Mouse (Mus musculus) Patski (cell line): Measurements from ENCODE around the gene Fbxo28. TPM values are rescaled to one million over a fixed set of nuclear protein-coding genes. Genes with fewer than 3 reads are reported as not detected.

Source experiments
- ATAC-seq: fragments of 100-300 bp; one replicate; pipeline ENCODE4 v1.8.0; 2021
- CTCF ChIA-PET: fragments of 350-600 bp; sonication (Branson Sonifier 250); formaldehyde crosslinking; loops from one replicate; lab custom pipeline; 2022; ENCODE audit warnings: inconsistent platforms; lab: Charles Lee
- POLR2A ChIA-PET: fragments of 350-600 bp; sonication (Branson Sonifier 250); formaldehyde crosslinking; loops from one replicate; lab custom pipeline; 2022; ENCODE audit warnings: antibody characterized with exemption, inconsistent platforms; lab: Charles Lee
- DNase-seq: peaks from one replicate; pipeline ENCODE4 v3.0.0-alpha.2; 2011; ENCODE audit warnings: low read depth, low spot score
- H3K27me3 ChIP-seq: fragments of 371-371 bp; one replicate; pipeline ENCODE4 v1.5.1; 2021
- CTCF ChIP-seq: fragments of 100-300 bp; IDR thresholded peaks from one replicate; pipeline ENCODE4 v1.5.1; 2021
- in situ Hi-C: fragments of 300-500 bp; cut with MboI; formaldehyde crosslinking; loops from 3 replicates; pipeline ENCODE4 v1.11.1; 2018; ENCODE audit warnings: low pct_unique_long_range_greater_than_20kb, mixed read lengths
- polyA plus RNA-seq: library from polyadenylated mRNA; unstranded; gene quantifications from one replicate; pipeline ENCODE4 v1.2.3, GENCODE M21; 2021

Gene Fbxo28
- polyA plus RNA-seq, 1 experiment from 2014 or later = 34.7 TPM

- in situ Hi-C loops = no loop called here
- no peaks in the 10 kb centered on the region for H3K27me3 ChIP-seq
- TF ChIP-seq CTCF = peak; percentile 75
- ChIA-PET CTCF (interaction anchor here (0.9 to 1.9 kb wide), 10 partner anchors 8 to 108 kb away, joined by 3 to 7 read pairs (median 4); no protein-coding TSS in a partner anchor), POLR2A (no interaction called here)
- ATAC-seq (no peak), DNase-seq (no peak)
Measured at GRCm38 (mm10) chr1:182376221-182376620, 34.8 kb upstream of the Fbxo28 start.

DNA sequence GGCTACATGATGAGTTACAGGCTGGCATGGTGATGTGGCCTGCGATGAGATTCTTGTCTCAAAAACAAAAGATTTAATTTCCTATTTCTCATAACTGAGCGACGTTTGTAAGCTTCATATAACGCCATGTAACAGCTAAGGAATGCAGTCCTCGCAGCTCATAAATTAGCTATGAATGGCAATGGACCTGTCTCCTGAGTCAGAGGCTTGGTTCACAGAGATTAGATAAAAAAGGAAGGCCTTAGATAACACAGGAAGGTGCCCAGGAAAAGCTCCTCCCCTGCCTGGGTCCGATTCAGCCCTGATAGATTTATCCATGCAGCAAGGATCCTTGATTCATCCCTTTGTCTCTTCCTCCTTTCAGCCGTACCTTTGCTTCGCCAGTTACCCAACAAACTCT lies 30.5 kb upstream of the Fbxo28 start:
- no peak for ATAC-seq
- ChIA-PET CTCF (interaction anchor here (0.8 kb wide), 1 partner anchor 10 kb away, joined by 3 read pairs; no protein-coding TSS in a partner anchor), POLR2A (no interaction called here)
- no peaks in the 10 kb centered on the region for H3K27me3 ChIP-seq
- in situ Hi-C loops = no loop called here
- DNase-seq = no peak
- TF ChIP-seq CTCF = no peak

GRCm38 (mm10) chr1:182369435-182369834 lies 28.0 kb upstream of the Fbxo28 start:
- no peak for TF ChIP-seq CTCF

DNA sequence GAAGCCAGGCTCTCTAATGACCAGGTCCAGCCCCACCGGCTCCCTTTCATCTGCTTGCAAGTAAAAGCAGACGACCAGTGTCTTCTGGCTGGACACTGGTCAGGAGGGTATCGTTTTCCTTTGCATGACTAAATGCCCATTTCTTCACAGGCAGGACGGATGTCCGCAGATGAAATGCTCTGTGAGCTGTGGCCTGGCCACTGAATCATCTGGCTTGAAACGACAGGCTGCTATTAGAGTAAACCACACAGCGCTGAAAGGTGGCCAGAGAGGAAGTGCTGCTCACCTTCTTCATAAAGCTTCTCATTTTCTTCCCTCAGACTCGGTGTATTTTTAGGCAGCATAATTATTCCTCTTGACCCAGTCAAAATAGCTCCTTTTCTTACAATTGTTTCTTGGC lies 27.4 kb upstream of the Fbxo28 start:
- CTCF ChIA-PET = interaction anchor here (1.4 to 1.6 kb wide), 4 partner anchors 12 to 219 kb away, joined by 3 to 4 read pairs (median 3); no protein-coding TSS in a partner anchor
- POLR2A ChIA-PET = no interaction called here
- DNase-seq = peak; percentile 64
- in situ Hi-C loops = loop anchor here (5.0 kb wide), 1 partner anchor 154 kb away; no protein-coding TSS in a partner anchor
- peak; percentile 74 for ATAC-seq
- no peak for TF ChIP-seq CTCF
- no peaks in the 10 kb centered on the region for H3K27me3 ChIP-seq

More at GRCm38 (mm10) chr1:182369435-182369834, 28.0 kb upstream of the Fbxo28 start:
- ATAC-seq = no peak
- no peak for DNase-seq
- POLR2A ChIA-PET = no interaction called here
- no peaks in the 10 kb centered on the region for H3K27me3 ChIP-seq
- in situ Hi-C loops = loop anchor here (5.0 kb wide), 1 partner anchor 153 kb away; no protein-coding TSS in a partner anchor
- CTCF ChIA-PET = interaction anchor here (1.0 to 1.6 kb wide), 6 partner anchors 13 to 593 kb away, joined by 3 to 4 read pairs (median 3); partner anchors contain the start of gene Fbxo28

DNA sequence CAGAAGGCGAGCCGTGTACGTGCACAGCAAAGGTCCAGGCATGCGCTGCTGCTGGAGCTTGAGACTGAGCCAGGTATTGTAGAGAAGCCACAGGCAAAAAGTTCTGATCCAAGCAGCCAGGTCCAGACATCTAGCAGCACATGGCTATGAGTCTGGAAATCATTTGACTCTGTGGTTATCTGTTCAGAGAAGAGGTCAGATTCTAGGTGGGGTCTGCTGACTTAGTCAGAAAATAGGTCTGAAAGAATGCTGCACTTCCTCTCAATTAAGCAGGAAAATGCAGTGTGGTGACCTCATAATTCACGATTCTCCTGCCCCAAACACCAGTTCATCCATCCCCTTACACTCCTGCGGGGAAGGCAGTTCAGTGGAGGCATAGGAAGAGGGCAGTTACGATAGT lies 26.9 kb upstream of the Fbxo28 start:
- DNase-seq (no peak), ATAC-seq (no peak)
- H3K27me3 ChIP-seq = no peaks in the 10 kb centered on the region
- no peak for TF ChIP-seq CTCF
- ChIA-PET POLR2A (no interaction called here), CTCF (no interaction called here)
- in situ Hi-C loops = loop anchor here (5.0 kb wide), 1 partner anchor 154 kb away; no protein-coding TSS in a partner anchor

DNA sequence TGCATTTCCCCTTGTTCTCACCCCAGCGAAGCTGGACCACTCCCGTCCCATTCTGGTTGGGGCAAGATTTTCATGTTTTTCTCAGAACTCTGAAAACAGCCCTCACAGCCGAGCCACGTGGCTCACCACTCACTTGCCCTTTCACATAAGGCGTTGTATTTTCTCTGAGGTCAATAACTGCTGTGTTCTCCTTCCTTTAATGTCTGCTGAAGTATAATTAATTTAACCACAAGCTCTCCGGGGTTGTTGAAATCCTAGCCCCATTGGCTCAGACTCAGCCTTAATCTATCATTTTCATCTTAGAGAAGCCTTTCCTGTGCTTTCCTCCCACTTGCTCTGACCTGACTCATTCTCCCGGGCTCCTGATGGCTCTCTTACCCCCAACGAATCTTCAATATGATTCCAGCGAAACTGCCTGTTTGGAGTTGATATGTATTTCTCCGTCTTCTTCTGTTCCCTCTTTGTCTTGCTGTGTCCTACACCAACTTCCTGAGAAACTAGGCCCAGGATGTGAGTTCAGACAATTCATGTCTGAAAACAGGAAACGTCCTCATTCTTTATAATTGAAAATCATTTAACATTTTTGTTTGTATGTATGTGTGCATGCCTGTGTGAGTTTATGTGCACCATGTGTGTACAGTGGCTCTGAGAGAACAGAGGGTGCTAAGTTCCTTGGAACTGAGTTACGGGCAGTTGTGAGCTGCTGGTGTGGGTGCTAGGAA lies 22.4 kb upstream of the Fbxo28 start:
- ATAC-seq = no peak
- TF ChIP-seq CTCF = no peak
- in situ Hi-C loops = no loop called here
- CTCF ChIA-PET = no interaction called here
- H3K27me3 ChIP-seq = no peaks in the 10 kb centered on the region
- no peak for DNase-seq
- POLR2A ChIA-PET = no interaction called here

DNA sequence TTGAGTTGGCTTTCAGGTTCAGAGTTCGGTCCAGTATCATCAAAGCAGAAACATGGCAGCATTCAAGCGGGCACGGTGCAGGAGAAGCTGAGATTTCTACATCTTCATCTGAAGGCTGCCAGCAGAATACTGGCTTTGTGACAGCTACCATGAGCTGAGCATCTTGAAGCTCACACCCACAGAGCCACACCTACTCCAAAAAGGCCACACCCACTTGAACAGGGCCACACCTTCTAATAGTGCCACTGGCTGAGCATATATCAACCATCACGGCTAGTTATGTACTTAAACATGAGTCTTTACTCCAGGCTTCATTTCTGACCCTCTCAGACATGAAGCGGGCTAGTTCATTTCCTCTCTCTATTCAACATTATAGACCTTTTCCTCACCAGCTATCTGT lies 21.3 kb upstream of the Fbxo28 start:
- no peaks in the 10 kb centered on the region for H3K27me3 ChIP-seq
- ChIA-PET POLR2A (no interaction called here), CTCF (no interaction called here)
- DNase-seq (no peak), ATAC-seq (no peak)
- no peak for TF ChIP-seq CTCF
- in situ Hi-C loops = no loop called here

GRCm38 (mm10) chr1:182358133-182358532 lies 16.7 kb upstream of the Fbxo28 start:
- no peaks in the 10 kb centered on the region for H3K27me3 ChIP-seq
- POLR2A ChIA-PET = interaction anchor here (0.5 kb wide), 1 partner anchor 21 kb away, joined by 3 read pairs; no protein-coding TSS in a partner anchor
- in situ Hi-C loops = no loop called here
- DNase-seq = no peak
- CTCF ChIA-PET = no interaction called here
- no peak for ATAC-seq
- TF ChIP-seq CTCF = no peak

DNA sequence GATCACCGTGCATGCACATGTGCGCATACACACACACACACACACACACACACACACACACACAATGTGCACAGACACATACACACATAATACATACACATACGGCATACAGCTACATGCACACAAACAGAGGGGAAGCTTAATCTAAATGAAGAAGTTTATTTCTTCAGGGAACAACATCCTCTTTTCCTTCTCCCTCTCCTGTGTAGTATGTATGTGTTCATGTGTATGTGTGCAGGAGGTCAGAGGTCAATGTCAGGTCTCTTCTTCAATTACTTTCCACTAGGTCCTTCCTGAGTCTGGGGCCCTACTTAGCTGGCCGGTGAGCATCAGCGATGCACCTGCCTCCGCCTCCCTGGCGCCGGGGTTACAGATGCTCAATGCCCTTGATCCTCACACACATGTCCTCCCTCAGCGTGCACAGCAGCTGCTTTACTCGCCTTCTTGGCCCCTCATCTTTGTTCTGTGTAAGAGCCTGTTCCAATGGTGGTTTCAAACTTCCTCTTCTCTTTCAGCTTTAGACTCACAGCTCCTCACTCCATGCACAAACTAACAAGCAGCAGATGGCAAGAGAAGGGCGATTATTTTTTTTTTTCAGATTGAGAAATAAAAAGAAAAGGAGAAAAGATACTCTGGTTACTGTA lies 13.2 kb upstream of the Fbxo28 start:
- ATAC-seq (no peak), DNase-seq (no peak)
- in situ Hi-C loops = no loop called here
- ChIA-PET CTCF (interaction anchor here (2.1 to 2.5 kb wide), 2 partner anchors 8 to 22 kb away, joined by 6 to 7 read pairs; no protein-coding TSS in a partner anchor), POLR2A (no interaction called here)
- H3K27me3 ChIP-seq = no peaks in the 10 kb centered on the region
- TF ChIP-seq CTCF = no peak

DNA sequence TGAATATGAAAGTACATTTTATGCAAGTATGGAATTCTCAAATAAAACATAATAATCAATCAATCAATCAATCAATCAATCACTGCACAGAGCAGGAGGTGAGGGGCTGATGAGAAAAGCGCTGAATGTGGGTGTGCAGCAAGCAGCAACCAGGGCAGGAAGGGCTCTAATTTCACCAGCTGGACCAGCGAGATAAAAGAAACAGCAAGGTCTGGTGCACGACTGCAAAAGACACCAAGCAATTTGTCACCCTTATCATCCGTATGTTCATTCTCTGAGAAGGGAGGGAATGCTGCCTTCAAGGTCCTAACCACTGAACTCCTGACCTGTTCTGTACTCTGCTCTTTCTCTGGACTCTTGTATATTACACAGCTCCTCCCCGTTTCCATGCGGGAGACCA lies 8.1 kb upstream of the Fbxo28 start:
- CTCF ChIA-PET = no interaction called here
- DNase-seq (no peak), ATAC-seq (no peak)
- H3K27me3 ChIP-seq = no peaks in the 10 kb centered on the region
- in situ Hi-C loops = loop anchor here (25.0 kb wide), 1 partner anchor 462 kb away; no protein-coding TSS in a partner anchor
- POLR2A ChIA-PET = no interaction called here
- no peak for TF ChIP-seq CTCF
